Mouse (Mus musculus) Muller cell, postnatal 12 days (primary cell): ENCODE data around the gene Nav2.
A peak's percentile ranks its signal among the peaks of the same experiment; 100 is the strongest.

Experiments used
- DNase-seq: peaks from one replicate; pipeline ENCODE4 v3.0.0-alpha.2; 2015; ENCODE audit errors: inconsistent ontology term

The Nav2 gene

DNA sequence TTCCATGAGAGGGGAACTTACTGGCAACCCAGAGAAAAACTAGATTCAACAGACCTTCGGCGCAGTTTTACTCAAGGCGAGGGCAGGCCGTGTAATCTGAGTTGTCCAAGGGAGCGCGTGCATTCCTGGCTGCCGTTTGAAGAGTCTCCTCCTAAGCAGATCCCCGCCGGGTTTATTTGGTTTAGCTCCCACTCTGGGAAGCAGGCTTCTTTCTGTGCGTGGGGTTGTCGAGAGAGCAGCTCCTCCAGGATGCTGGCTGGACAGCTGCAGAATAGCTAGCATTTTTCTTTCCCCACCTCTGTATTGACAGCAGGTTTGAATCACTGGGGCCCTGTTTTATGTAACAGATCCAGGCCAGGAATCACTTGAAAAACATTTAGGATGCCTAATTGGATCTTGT lies 529.4 kb downstream of the Nav2 start:
- DNase-seq: no peak

DNA sequence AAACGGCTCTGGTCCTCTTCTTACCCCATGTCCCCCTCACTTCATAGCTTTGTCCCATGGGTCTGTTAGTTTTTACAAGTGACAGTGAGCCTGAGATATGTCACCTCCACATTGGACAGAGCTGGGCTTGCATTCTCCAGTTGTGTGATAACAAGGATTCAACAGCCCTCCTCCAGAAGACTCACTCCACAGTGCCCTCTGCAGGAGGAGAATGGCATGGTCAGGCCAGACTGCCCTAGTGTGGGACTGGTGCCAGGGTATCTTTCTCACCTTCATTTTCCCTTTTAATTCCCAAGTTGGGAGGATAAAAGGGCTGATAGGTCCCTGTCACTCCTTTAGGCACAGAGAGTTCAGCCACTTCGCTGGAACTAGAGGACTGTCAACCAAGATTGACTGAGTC lies 530.6 kb downstream of the Nav2 start:
- no peak for DNase-seq

DNA sequence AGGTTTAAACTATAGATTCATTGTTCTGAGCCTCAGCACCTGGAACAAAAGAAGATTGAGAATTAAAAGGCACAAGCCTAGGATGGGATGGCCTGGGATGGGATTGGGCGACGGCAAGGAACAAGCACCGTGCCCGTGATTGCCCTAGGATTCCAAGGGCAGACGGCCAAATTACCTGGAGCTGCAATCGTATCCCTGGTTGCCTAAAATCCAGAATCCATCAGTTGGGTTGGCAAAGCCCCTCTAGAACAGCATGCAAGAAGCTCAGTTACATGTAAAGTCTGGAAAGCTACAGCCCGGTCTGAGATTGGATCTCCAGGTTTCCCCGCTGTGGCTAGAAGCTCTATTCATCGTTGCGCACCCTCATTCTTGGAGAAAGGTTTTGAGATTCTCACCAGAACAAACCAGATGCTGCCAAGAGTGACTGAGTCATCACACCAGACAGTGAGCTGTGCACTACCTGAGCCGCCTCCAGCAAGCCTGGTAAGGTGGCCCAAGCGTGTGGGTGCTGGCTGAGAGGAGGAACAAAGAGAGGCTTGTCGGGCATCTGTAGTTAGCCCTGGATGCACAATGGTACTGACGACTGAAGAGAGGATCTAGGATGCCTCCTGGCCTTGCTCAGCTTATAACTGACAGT lies 531.9 kb downstream of the Nav2 start:
- DNase-seq: no peak

DNA sequence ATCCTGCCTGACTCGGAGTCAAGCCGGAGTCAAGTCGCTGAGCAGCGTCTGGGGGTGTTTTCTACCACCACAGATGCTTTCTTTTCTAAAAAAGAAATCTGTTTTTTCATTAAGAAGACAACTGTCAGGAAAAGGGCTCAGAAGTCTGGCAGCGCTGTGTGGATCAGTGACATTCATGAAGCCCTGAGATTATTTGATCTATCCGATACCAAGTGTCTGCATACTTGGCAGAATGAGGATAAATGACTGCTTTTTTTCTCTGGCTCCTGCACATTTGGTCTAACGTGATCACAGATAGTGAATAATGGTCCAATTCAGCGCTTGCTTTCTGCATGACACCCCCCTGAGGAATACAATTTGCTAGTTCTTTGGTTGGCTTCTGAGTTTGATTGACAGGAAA lies 533.7 kb downstream of the Nav2 start:
- no peak for DNase-seq

DNA sequence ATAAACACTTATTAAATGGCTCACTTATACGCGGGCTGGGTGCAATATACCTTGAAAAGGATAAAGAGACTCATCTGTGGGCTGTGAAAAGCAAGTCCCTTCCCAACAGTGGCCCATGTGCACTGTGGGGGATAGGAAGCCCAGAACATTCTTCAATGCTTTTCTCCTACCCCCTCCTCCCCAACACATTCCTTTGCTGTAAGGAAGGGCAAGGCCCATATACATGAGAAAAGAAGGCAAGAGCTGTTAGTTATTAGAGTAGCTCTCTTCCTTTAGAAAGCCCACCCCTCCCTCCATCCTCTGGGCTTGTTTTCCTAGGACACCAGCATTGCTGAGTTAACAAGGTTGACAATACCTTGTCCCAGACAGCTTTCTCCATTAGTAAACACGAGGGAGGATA lies 540.1 kb downstream of the Nav2 start:
- DNase-seq: no peak

DNA sequence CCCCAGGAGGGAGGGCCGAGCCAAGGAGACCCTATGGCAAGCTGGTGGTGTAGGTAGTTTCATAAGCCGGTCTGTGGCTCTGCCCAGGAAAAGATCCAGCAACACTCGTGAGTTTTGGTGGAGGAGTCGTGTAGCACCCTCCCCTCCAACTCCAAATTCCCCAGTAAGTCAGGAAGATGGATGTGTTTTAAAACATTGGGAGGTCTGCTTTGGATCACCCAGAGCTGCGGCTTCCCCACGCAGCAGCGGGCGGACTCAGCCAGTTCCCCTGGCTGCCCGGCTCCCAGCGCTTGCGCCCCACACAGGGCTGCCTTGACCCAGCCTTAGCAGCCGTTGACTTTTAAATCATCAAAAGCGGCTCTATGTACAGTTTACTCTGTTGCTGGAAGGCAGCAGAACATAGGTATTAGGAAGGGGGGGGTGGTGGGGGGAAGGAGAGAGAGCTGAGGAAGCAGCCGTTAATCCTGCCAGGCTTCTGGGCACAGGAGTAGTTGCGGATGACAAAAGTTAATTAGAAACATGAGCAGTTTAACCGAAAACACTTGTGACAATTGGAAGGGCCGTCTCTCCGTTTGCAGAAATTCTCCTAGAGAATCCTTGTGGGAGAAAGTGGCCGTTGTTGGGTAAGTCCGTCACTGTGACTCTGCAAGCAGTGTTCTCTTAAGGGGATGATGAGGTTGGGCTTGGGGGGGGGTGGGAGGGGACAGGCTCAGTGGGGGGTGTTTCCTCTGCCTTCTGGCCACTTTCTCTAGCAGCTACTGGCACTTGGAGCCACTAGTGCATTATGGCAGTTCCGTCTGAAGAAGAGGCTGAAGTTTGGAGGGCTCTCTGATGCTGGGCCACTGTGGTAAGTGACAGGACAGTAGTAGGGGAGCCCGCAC lies 542.0 kb downstream of the Nav2 start:
- peak; percentile 47 for DNase-seq

DNA sequence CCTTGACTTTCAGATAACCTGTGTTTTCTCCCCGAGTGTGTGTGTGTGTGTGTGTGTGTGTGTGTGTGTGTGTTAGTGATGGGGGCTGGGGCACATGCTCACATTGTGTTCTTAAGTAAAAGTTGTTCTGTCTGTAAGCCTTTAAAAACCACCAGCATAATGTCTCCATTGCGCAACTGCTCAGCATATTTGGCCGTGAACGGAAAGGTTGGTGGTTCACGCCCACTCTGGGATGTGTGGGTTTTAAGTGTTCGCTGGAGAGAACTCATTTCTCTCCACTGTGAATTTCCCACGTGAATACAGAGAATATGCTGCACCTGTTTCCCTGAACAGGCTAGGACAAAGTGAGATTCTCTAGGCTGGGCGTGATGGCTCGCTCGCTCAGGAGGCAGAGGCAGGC lies 542.7 kb downstream of the Nav2 start:
- no peak for DNase-seq

DNA sequence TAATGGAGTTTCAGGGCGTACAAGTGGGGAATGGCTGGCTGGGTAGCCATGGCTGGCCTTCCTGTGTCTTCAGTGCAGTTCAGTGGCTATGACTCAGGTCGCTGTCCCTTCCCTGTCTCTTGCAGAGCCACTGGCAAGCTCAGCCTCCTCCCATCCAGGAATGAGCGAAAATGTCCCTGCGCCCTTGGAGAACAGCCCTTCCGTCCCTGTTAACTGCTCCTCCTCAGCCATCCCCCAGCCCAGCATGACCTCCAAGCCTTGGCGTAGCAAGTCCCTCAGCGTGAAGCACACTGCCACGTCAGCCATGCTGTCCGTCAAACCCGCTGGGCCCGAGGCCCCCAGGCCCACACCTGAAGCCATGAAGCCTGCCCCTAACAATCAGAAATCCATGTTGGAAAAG lies 543.8 kb downstream of the Nav2 start:
- no peak for DNase-seq

DNA sequence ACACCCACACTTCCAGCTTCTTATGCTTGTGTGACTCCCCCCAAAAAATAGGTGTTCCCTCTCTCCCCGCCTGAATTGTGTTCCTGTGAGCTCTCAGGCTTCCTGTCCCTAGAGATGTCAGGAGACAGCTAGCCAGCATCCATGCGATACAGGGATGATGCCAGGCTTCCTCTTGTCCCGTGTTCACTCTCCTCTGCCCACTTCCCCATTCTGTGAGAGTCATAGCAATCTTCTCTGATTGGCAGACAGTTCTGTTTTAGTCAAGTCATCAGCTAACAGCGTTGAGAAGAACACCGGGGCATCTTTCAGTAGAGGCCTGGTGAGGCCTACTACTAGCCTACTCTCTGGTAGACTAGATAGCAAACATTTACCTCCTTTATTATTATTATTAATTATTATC lies 546.1 kb downstream of the Nav2 start:
- no peak for DNase-seq

DNA sequence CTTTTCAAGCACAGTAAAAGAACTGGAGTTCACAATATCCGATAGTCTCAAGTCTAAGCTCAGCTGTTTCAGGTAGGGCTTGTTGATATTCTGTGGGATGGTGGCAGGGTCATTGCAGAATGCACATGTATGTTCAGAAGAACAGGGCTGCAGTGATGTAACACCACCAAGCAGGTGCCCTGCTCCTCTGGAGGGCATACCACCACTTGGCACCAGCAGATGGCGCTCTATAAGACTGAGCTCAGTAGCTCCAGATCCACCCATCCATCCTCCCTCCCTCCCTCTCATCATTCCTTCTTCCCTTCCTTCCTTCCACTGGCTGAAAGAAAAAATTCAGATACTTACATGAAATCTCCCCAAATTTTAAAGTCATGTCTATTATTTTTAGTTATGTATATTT lies 547.6 kb downstream of the Nav2 start:
- DNase-seq: no peak

DNA sequence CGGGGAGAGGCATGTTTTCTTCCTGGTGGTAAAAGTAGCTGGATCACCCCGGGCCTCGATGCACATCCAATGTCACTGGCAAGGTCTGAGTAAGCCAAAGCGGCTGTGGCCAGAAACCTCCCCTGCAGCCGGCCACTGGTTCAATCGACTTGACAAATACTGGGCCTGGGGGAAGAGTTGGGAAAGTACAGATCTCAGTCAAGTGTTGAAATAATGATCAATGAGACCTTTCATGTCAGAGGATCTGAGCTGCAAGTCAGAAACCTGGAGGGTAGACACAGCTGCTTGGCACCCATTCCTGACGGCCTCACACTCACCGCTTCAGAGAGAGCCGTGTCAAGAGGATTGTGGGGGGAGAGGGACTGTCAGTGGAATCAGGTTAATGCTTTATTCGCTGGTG lies 548.9 kb downstream of the Nav2 start:
- no peak for DNase-seq

DNA sequence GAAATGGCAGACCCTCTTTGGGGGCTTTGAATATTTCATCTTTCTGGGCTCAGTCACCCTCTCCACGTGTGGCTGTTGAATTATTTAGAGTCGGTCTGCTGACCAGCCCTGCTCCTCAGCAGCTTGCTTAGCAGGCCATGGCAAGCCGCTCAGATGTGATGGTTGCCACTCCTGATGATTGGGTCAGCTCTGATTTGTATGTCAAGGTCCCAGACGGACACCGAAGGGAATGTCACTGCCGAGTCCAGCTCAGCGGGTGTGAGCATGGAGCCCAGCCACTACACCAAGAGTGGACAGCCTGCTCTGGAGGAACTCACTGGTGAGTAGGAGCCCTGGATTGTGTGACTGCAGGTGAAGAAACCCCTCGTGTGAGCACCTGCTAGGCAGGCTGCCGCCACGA lies 549.4 kb downstream of the Nav2 start:
- no peak for DNase-seq

DNA sequence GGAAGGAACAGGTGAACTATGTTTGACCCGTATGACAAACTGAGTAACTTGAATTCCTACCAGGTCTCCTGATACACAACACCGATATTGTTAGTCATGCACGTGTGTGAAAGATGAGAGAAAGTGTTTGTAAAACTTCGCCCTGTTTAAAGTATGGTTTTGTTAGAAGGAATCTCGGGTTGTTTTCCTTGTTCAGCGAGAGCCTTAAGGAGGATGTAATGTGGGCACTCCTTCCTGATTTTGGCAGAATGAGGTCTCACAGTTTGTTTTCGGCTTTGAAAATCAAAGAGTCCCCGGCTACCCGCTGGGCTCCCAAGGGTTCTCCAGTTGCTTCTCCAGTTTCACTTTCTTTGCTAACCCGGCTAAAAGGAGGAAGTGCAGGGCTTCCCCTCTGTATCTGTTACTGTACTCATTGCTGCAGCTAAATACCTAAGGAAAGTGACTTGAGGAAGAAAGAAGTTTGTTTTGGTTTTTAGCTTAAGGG lies 553.9 kb downstream of the Nav2 start:
- no peak for DNase-seq

DNA sequence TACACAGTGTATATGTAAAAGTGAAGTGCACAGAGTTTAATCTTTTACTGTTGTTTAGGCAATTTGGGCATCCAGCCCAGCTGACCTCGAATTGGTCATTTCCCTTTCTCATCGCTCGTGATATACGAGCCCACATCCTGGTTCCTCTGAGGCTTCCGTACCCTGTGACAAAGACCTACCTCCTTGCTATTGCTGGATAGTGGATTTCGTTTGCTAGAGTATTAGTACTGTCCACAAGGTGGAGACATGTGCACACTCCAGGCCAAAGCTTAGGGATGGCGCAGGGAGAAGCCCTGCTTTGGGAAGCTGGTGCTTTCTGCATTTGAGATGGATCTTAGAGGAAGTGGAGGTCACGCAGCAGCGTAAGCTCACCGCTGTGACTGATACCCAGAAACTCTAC lies 559.3 kb downstream of the Nav2 start:
- no peak for DNase-seq

DNA sequence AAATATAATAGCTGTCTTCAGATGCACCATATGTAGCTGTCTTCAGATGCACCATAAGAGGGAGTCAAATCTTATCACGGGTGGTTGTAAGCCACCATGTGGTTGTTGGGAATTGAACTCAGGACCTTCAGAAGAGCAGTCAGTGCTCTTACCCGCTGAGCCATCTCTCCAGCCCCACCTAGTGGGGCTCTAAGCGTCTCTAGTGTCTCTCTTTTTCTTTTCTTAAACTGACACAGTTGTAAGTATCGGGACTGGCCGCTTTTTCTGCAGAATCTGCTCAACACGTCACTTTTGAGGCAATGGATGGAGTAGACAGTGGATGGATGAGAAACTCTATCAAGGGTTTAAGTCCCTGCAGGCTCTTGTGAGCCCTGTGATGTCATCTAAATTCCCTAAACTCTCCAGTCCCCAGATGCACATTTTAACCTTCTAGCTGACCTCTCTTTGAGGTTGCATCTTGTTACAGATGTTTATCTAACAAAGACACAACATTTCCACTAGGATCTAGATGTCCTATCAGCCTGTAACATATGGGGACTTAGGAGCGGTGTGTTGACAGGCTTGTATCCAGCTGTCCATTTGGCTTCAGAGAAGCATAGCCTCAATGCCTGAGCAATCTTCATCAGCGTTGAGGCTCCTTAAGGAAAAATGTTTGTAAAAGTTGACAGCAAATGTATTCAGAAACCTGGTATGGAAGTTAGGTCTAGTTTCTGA lies 560.1 kb downstream of the Nav2 start:
- no peak for DNase-seq

DNA sequence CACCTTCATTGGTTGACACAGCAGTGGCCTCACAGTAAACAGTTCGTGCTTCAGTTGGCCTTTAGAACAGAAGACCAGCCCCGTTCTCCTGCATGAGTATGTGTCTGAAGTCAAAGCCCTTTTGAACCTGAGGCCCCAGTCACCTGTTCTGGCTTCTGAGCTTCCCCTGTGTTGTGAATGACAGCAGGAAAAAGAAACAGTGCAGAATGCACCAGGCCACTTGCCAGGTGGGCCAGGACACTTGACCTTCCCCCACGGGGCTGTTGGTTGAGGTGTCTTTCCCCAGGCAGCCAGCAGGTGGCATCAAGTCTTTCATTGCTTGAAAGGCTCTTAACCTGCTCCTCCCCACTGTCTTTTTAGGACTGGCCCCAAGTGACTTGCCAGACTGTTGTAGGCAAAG lies 562.8 kb downstream of the Nav2 start:
- peak; percentile 60 for DNase-seq

DNA sequence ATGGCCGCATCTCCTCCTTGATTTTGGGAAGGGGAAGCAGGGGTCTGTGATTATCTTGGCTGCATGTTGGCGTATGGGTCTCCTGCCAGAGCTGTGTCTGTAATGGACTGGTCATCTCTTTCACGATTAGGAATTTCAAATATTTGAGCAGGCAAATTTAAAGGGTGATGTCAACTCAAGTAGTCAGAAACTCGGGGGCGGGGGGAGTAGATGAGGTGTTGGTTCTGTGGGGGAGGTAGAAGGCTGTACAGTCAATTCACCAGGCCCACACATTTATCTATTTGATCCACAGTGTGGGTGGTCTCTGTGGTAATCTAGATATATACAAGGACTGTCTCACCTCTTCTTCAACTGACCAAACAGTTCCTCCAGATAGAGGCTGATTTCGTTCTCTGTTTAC lies 566.8 kb downstream of the Nav2 start:
- DNase-seq: peak; percentile 92

DNA sequence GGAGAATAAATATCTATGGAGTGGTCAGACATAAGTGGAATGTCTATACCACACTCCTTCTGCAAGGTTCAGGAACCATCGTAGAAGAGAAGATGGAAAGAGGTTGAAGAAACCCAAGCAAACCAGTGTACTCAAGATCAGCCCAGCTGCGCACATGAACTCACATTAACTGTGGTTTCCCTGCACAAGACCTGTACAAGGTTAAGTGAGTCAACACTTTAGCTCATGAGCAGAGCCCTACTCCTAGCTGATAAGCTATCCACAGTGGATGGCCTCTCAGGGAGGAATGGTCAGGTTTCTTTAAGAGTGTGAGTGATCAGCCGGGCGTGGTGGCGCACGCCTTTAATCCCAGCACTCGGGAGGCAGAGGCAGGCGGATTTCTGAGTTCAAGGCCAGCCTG lies 567.6 kb downstream of the Nav2 start:
- DNase-seq: no peak

DNA sequence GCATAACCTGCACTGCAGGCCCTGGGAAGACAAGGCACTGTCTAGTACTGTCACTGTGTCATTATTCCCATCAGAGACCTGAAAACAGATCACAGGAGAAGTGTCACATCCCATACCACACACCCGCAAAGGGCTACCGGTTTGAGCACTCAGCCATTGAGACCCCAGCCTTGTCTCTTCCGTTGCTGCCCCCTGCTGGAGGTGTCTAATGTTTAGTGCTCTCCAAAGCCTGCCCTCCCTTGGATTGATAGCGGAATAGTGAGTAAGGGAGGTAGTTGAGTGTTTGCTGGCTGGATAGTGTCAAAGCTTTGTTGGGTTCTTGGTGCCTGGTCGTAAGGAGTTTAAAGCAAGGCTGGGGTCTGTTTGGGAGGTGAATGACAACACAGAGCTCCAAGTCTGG lies 568.1 kb downstream of the Nav2 start:
- no peak for DNase-seq

DNA sequence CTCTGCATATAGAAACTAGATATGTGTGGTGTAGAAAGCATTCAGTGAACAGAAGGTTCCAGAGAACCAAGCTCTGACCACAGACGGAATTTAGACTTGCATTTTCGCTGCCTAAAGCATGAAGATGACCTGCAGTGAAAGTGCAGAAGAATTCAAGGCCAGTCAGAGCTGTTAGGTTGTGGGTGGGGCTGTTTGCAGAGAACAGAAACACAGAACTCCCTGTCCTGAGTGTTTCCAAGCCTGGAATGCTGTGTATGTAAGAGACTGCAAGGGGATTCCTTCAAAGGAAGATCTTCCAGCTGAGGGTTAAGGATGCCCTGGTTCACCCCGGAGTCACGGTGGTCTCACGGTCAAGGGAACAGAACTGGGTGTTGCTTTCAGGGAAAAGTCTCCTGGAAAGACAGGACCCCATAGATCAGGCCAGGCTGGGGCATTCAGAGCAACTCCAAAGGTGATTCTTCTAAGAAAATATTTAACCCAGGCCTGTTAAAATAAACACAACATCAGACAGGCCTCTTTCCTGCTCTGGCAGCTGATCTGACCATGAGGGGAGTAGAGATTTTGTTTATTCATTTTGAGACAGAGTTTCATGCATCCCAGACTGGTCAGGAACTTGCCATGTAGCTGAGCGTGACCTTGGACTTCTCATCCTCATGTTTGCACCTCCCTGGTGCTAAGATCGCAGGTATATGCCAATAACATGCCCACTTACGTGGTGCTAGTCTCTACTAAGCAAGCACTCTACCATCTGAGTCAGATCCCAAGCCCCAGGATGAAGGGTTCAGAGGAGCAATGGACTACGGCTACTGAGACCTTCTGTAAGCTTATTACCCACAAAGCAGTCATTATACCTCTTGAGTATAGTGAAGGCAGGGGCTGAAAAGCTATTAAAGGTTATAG lies 568.8 kb downstream of the Nav2 start:
- no peak for DNase-seq

DNA sequence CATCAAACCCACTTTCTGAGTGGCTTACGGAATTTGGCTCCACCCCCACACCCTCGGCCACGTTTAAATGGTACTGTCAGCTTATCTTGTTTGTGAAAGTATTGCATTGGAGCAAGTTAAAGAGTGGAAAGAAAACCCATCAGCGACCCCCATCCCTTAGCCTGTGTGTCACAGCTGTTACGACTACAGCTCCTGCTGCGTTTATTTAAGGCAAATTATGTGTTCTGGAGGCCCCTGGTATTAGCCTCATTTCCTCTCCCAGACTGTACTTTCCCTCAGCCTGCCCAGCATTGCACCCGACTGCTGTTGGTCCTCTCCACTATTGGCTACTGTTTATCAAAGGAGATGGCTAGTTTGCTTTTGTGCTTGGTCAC lies 569.4 kb downstream of the Nav2 start:
- DNase-seq: no peak

DNA sequence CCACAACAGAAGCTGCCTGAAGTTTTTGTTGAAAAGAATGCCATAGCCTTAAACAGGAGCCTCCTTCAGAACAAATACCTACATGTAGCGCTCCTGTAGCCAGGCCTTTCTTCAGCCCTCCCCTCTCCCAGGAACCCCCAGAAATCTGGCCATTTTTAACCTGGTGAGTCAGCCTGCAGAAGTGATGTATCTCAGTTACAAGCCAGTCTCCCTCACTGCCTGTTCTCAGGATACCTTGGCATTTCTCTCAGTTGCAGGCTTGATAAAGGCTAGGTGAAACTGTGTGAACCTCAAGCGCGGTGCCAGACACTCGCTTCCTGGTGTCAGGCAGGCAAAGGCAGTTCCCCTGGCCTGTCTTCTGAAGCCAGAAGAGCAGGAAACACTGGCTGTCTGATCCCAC lies 570.4 kb downstream of the Nav2 start:
- no peak for DNase-seq
